Mouse (Mus musculus): ENCODE data around the gene Mthfr. TPM values are rescaled to one million over a fixed set of nuclear protein-coding genes. Genes with fewer than 3 reads are reported as not detected.
"Not testable (repeated sequence)": the region's sequence is repeated elsewhere in the genome, so short reads cannot be mapped to it uniquely, and the experiment has no call there.

Mthfr gene
- polyA plus RNA-seq, 2 experiments, result 7.0 to 9.2 TPM

DNA sequence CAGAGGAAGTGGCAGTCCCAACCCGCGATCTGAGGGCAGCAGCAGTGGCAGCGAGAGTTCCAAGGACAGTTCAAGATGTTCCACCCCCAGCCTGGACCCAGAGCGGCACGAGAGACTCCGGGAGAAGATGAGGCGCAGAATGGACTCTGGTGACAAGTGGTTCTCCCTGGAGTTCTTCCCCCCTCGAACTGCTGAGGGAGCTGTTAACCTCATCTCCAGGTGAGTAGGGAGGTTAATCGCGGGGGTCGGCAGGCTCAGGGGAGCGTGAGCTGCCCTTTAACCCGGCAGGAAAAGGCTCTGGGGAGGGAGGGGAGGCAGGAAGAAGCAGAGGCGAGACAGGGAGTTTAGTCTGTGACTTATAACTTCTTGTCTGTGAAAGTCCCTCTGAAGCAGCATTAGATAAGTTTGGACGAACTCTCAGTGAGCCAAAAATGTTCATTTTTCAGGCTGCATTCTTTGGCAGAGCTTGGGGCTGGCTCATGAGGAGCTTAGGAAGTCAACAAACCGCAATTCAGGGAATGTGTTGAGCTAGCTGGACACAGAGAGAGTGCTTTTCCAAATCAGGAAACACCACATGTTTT, 2.8 kb downstream of the Mthfr start:
- ATAC-seq (ENCODE audit: insufficient read depth) (no peak), DNase-seq (ENCODE audit: low read depth in 3 of 3, low spot score in 3 of 3) (no peak)
- H3K36me3 ChIP-seq (replicated peaks; ENCODE audit: control insufficient read depth, insufficient read depth, low read depth), result peaks cover 16% of the 10 kb centered on the region
- H3K27ac ChIP-seq, result peak overlapping the region; percentile 98
- WGBS (ENCODE audit: insufficient replicate concordance), result 10% methylated on average over 16 of the region's 16 CpGs
- H3K4me1 ChIP-seq (replicated peaks; ENCODE audit: control insufficient read depth in 2 of 2, insufficient read depth in 2 of 2, low read length in 1 of 2), result peaks cover 54 to 63% of the 10 kb centered on the region in 2 experiments
- H3K4me3 ChIP-seq (ENCODE audit: insufficient read depth in 1 of 2, low read depth in 2 of 2, low read length in 2 of 2), result peak overlapping the region; percentile 75 to 85
- no peaks in the 10 kb centered on the region for H3K27me3 ChIP-seq (ENCODE audit: control insufficient read depth, insufficient read depth, low read length)
- H3K9me3 ChIP-seq (ENCODE audit: control insufficient read depth, low read length), result no peaks in the 10 kb centered on the region
- H3K4me2 ChIP-seq (ENCODE audit: low read depth), result peak overlapping the region; percentile 98
- H3K9ac ChIP-seq (replicated peaks), result peak overlapping the region; percentile 97
- TF ChIP-seq EP300 (IDR thresholded peaks at IDR 0.05; ENCODE audit: low read depth), result no peak
- TF ChIP-seq CTCF (IDR thresholded peaks at IDR 0.05; ENCODE audit: low read depth), result no peak

DNA sequence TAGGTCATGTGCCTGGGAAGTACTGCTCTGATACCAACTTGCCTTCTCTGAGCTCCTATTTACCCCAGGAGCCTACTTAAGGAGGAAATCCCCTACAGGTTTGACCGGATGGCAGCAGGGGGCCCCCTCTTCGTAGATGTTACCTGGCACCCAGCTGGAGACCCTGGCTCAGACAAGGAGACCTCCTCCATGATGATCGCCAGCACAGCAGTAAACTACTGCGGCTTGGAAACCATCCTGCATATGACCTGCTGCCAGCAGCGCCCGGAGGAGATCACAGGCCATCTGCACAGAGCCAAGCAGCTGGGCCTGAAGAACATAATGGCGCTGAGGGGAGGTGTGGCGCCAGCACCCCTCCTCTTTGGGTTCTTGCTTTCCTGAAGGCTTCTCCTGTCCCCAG, 4.5 kb downstream of the Mthfr start:
- not testable (repeated sequence) for H3K27ac ChIP-seq; H3K9me3 ChIP-seq (ENCODE audit: control insufficient read depth, low read length); DNase-seq (ENCODE audit: low read depth in 3 of 3, low spot score in 3 of 3); H3K27me3 ChIP-seq (ENCODE audit: control insufficient read depth, insufficient read depth, low read length); H3K4me3 ChIP-seq (ENCODE audit: insufficient read depth in 1 of 2, low read depth in 2 of 2, low read length in 2 of 2); ATAC-seq (ENCODE audit: insufficient read depth)
- Histone ChIP-seq H3K4me2 (ENCODE audit: low read depth) (peak overlapping the region; percentile 98; the same call in 1 of the 2 replicates), H3K9ac (replicated peaks) (peak overlapping the region; percentile 23; the same call in 1 of the 2 replicates), H3K36me3 (replicated peaks; ENCODE audit: control insufficient read depth, insufficient read depth, low read depth) (peaks cover 20% of the 10 kb centered on the region), H3K4me1 (replicated peaks; ENCODE audit: control insufficient read depth in 2 of 2, insufficient read depth in 2 of 2, low read length in 1 of 2) (peaks cover 58 to 72% of the 10 kb centered on the region in 2 experiments)
- 85% methylated on average over 7 of the region's 8 CpGs for WGBS (ENCODE audit: insufficient replicate concordance)

DNA sequence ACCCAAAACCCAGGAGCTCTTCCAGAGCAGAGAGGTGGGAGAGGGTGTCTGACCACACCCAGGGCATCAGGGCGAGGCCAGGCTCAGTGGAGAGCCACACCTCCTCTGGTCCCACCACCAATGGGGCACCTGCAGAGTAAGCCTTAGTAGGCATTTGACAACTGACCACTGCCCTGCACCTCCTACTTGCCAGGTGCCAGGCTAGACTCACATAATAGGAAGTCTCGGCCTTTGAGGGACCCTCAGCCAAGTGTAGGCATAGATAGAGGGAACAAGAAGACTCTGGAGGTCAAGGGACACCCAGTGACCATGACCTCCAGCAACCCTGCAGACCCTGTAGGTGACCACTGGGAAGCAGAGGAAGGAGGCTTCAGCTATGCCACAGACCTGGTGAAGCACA, 5.2 kb downstream of the Mthfr start:
- H3K27me3 ChIP-seq (ENCODE audit: control insufficient read depth, insufficient read depth, low read length), result no peaks in the 10 kb centered on the region
- DNase-seq (ENCODE audit: low read depth in 3 of 3, low spot score in 3 of 3) (no peak), ATAC-seq (ENCODE audit: insufficient read depth) (peak; percentile 22; the same call in 1 of the 2 replicates)
- no peaks in the 10 kb centered on the region for H3K9me3 ChIP-seq (ENCODE audit: control insufficient read depth, low read length)
- H3K36me3 ChIP-seq (replicated peaks; ENCODE audit: control insufficient read depth, insufficient read depth, low read depth), result peaks cover 23% of the 10 kb centered on the region
- no peak overlapping the region for H3K9ac ChIP-seq (replicated peaks)
- H3K27ac ChIP-seq, result peak overlapping the region; percentile 15; the same call in 1 of the 2 replicates
- H3K4me1 ChIP-seq (replicated peaks; ENCODE audit: control insufficient read depth in 2 of 2, insufficient read depth in 2 of 2, low read length in 1 of 2), result peaks cover 58 to 79% of the 10 kb centered on the region in 2 experiments
- TF ChIP-seq CTCF (IDR thresholded peaks at IDR 0.05; ENCODE audit: low read depth) (no peak), EP300 (IDR thresholded peaks at IDR 0.05; ENCODE audit: low read depth) (no peak)
- no peak overlapping the region for H3K4me3 ChIP-seq (ENCODE audit: insufficient read depth in 1 of 2, low read depth in 2 of 2, low read length in 2 of 2)
- peak overlapping the region; percentile 55 for H3K4me2 ChIP-seq (ENCODE audit: low read depth)
- 55% methylated on average over 2 of the region's 2 CpGs for WGBS (ENCODE audit: insufficient replicate concordance)

DNA sequence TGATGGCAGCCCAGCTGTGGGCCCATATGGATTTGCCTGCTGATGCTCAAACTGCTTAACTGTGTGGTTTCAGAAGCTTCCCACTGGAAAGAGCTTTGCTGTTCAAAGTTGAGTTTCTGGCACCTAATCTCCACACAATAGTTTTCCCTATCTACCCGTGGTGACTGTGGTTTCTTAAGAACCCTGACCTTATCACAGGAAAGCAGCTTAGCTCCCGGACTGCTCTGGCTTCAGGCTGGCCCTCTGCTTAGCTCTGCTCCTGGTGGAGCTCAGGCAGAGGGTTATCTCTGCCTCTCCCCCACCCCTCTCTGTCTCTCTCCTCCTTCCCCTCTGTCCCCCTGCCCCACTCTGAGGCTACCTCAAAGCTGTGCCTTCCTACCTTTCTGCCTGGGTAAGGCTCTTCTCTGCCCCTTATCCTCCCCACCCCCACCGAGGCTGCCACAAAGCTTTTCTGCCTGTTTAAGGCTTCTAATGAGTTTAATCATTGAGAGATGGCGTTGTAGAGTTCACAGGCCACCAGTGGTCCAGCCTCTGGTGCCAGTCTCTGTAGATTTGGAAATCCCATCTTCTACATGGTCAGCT, 7.7 kb downstream of the Mthfr start:
- Histone ChIP-seq H3K4me3 (ENCODE audit: insufficient read depth in 1 of 2, low read depth in 2 of 2, low read length in 2 of 2) (peak overlapping the region in 1 of 2 experiments; percentile 11; a peak in 2 of 4 replicates), H3K9ac (replicated peaks) (peak overlapping the region; percentile 58), H3K27ac (peak overlapping the region; percentile 91), H3K9me3 (ENCODE audit: control insufficient read depth, low read length) (no peaks in the 10 kb centered on the region), H3K4me2 (ENCODE audit: low read depth) (peak overlapping the region; percentile 55), H3K36me3 (replicated peaks; ENCODE audit: control insufficient read depth, insufficient read depth, low read depth) (peaks cover 46% of the 10 kb centered on the region), H3K4me1 (replicated peaks; ENCODE audit: control insufficient read depth in 2 of 2, insufficient read depth in 2 of 2, low read length in 1 of 2) (peaks cover 46 to 60% of the 10 kb centered on the region in 2 experiments), H3K27me3 (ENCODE audit: control insufficient read depth, insufficient read depth, low read length) (no peaks in the 10 kb centered on the region)
- peak; percentile 77 to 81 (median 78) for DNase-seq (ENCODE audit: low read depth in 3 of 3, low spot score in 3 of 3)
- WGBS (ENCODE audit: insufficient replicate concordance), result 14% methylated on average over 4 of the region's 4 CpGs
- peak; percentile 91 for ATAC-seq (ENCODE audit: insufficient read depth)
- peak; percentile 90 for TF ChIP-seq EP300 (IDR thresholded peaks at IDR 0.05; ENCODE audit: low read depth)
- TF ChIP-seq CTCF (IDR thresholded peaks at IDR 0.05; ENCODE audit: low read depth), result 0 out of 2 replicates have a peak, but pooled peaks have one; percentile 9

DNA sequence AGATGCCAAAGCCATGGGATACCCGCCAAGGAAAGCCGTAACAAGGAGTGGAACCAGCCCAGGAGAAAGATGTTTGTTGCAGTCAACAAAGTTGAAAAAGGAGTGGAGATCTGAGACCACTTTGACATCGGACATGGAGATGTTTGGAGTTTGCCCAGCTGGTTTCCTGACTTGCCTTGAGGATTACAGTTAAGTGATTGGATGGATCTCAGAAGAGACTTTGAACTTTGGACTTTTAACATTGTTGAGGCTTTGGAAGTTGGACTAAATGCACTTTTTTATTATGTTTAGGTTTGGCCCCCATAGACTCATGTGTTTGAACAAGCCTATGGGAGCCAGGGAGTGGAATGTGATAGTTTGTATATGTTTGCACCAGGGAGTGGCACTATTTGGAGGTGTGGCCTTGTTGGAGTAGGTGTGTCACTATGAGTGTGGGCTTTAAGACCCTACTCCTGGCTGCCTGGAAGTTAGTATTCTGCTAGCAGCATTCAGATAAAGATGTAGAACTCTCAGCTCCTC, 11.6 kb downstream of the Mthfr start:
- 86% methylated on average over 3 of the region's 3 CpGs for WGBS (ENCODE audit: insufficient replicate concordance)
- not testable (repeated sequence) for DNase-seq (ENCODE audit: low read depth in 3 of 3, low spot score in 3 of 3); H3K4me2 ChIP-seq (ENCODE audit: low read depth); ATAC-seq (ENCODE audit: insufficient read depth); H3K9ac ChIP-seq (replicated peaks); H3K4me3 ChIP-seq (ENCODE audit: insufficient read depth in 1 of 2, low read depth in 2 of 2, low read length in 2 of 2); H3K27ac ChIP-seq; H3K27me3 ChIP-seq (ENCODE audit: control insufficient read depth, insufficient read depth, low read length); H3K9me3 ChIP-seq (ENCODE audit: control insufficient read depth, low read length)
- H3K4me1 ChIP-seq (replicated peaks; ENCODE audit: control insufficient read depth in 2 of 2, insufficient read depth in 2 of 2, low read length in 1 of 2), result peaks cover 24 to 34% of the 10 kb centered on the region in 2 experiments
- peaks cover 59% of the 10 kb centered on the region for H3K36me3 ChIP-seq (replicated peaks; ENCODE audit: control insufficient read depth, insufficient read depth, low read depth)

All from liver, embryonic 14.5 days (tissue).